Mouse (Mus musculus): ENCODE measurements around the gene Parp11.

DNA sequence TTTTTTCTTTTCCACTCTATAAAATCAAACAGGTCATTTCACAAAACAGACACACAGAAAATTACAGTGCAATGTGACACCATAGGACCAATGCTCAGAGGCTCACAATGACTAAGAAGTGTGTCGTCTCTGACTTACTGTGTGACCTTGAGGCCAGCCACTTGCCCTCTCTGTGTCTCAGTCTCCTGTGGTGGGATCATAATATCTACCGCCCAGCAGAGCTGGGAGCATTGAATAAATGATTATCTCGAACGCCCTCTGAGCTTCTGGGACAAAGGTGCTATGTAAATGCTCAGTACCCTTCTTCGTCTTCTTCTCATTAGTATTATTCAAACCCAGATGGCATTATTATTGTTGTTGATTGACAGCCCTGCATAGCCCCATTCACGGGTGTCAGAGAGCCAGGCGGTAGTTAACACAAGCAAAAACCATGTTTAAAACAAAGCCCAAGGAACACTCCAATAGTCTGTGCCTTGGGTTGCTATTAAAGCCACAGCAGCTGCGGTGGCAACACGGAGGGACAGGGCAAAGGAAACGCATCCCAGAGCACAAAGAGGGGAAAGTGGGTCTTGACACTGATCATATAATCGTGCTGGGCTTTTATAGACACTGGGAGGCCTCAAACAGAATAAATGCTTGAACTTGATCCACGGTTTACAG, 29.0 kb upstream of the Parp11 start:
- no peak for TF ChIP-seq CTCF (conservative IDR thresholded peaks at IDR 0.05; ENCODE audit: insufficient read depth, insufficient read length, low read depth, low read length)
- TF ChIP-seq POLR2A (IDR thresholded peaks at IDR 0.05; ENCODE audit: low read depth, low read length): no peak

All from kidney, adult 2 months (tissue).